Mouse (Mus musculus): ENCODE measurements around the gene Nthl1. TPM values are rescaled to one million over a fixed set of nuclear protein-coding genes. Genes with fewer than 3 reads are reported as not detected.

Gene Nthl1
- total RNA-seq, 1 experiment = 39.4 TPM

DNA sequence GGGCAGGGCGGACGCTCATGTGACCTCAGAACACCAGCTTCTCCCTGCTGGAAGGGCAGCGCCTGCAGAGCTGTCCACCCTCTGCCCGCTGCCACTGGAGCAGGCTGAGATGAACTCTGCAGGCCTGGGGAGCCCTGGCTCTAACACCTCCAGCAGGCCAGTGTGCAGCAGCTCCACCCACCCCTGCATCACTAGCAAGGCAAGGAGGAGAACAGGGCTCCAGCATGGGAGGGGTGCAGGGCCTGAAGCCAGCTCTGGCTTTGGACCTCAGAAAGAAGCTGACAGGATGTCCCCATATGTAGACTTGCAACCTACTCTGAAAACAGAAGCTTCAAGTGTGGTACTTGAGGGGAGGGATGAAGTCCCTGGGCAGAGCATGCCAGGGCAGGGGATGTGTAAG lies 32.0 kb upstream of the Nthl1 start:
- in situ Hi-C loops (cut with MboI; ENCODE audit: low sequenced_read_pairs in 2 of 2, unreplicated experiment in 2 of 2) = no loop called here
- Histone ChIP-seq H3K9me3 (ENCODE audit: control insufficient read depth, insufficient read depth, low read depth, low read length) (no peaks in the 10 kb centered on the region), H3K4me1 (ENCODE audit: control insufficient read depth in 2 of 2, insufficient read depth in 2 of 2, low read length in 2 of 2, poor library complexity in 1 of 2) (peaks cover 0 to 2% of the 10 kb centered on the region in 2 experiments; a peak in 2 of 4 replicates), H3K27ac (ENCODE audit: insufficient read depth, low read depth, low read length, poor library complexity, severe bottlenecking) (no peak overlapping the region), H3K9ac (ENCODE audit: insufficient read depth, low read depth, low read length, poor library complexity, severe bottlenecking) (no peak overlapping the region), H3K36me3 (ENCODE audit: control insufficient read depth, insufficient read depth, low read length, poor library complexity, severe bottlenecking) (peaks cover 78% of the 10 kb centered on the region), H3K4me3 (ENCODE audit: insufficient read depth in 1 of 2, low read depth in 1 of 2, low read length in 2 of 2, poor library complexity in 1 of 2, severe bottlenecking in 1 of 2) (no peak overlapping the region)
- no peak for DNase-seq (ENCODE audit: low read depth, low spot score)
- TF ChIP-seq HCFC1 (IDR thresholded peaks at IDR 0.05; ENCODE audit: borderline replicate concordance, insufficient read depth, low read length) (no peak), MAFK (IDR thresholded peaks at IDR 0.05; ENCODE audit: insufficient read depth, low read depth, low read length) (no peak), ZC3H11A (IDR thresholded peaks at IDR 0.05; ENCODE audit: borderline replicate concordance, low read depth, low read length) (no peak), CHD2 (IDR thresholded peaks at IDR 0.05; ENCODE audit: low read depth, low read length) (no peak), ZNF384 (IDR thresholded peaks at IDR 0.05; ENCODE audit: low read depth, low read length) (no peak)

DNA sequence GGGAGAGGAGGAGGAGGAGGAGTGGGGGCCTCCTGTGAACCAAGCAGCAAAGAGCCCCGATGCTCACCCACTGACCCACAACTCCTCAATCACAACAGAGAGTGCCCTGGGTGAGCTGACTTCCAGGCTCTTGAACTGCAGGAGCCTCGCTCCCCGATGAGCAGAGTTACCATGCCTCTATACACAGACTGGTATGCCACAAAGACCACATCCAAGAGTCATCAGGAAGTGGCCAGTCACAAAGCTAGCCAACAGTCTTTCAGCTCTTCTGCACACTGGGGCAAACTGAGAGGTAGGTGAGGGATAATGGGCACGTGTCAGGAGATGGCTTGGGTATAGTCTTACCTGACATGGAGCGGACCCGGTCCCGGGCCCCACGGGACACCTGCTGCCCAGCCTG lies 28.5 kb upstream of the Nthl1 start:
- H3K4me3 ChIP-seq (ENCODE audit: insufficient read depth in 1 of 2, low read depth in 1 of 2, low read length in 2 of 2, poor library complexity in 1 of 2, severe bottlenecking in 1 of 2) = no peak overlapping the region
- H3K4me1 ChIP-seq (ENCODE audit: control insufficient read depth in 2 of 2, insufficient read depth in 2 of 2, low read length in 2 of 2, poor library complexity in 1 of 2) = peaks cover 0 to 6% of the 10 kb centered on the region in 2 experiments; a peak in 2 of 4 replicates
- no peak overlapping the region for H3K9ac ChIP-seq (ENCODE audit: insufficient read depth, low read depth, low read length, poor library complexity, severe bottlenecking)
- H3K27ac ChIP-seq (ENCODE audit: insufficient read depth, low read depth, low read length, poor library complexity, severe bottlenecking) = no peak overlapping the region
- TF ChIP-seq ZNF384 (IDR thresholded peaks at IDR 0.05; ENCODE audit: low read depth, low read length) = no peak
- no peak for TF ChIP-seq ZC3H11A (IDR thresholded peaks at IDR 0.05; ENCODE audit: borderline replicate concordance, low read depth, low read length)
- no peak for TF ChIP-seq MAFK (IDR thresholded peaks at IDR 0.05; ENCODE audit: insufficient read depth, low read depth, low read length)
- no peak for TF ChIP-seq CHD2 (IDR thresholded peaks at IDR 0.05; ENCODE audit: low read depth, low read length)
- TF ChIP-seq HCFC1 (IDR thresholded peaks at IDR 0.05; ENCODE audit: borderline replicate concordance, insufficient read depth, low read length) = no peak
- H3K36me3 ChIP-seq (ENCODE audit: control insufficient read depth, insufficient read depth, low read length, poor library complexity, severe bottlenecking) = peaks cover 74% of the 10 kb centered on the region
- H3K9me3 ChIP-seq (ENCODE audit: control insufficient read depth, insufficient read depth, low read depth, low read length) = no peaks in the 10 kb centered on the region
- DNase-seq (ENCODE audit: low read depth, low spot score) = no peak
- in situ Hi-C loops (cut with MboI; ENCODE audit: low sequenced_read_pairs in 2 of 2, unreplicated experiment in 2 of 2) = no loop called here

DNA sequence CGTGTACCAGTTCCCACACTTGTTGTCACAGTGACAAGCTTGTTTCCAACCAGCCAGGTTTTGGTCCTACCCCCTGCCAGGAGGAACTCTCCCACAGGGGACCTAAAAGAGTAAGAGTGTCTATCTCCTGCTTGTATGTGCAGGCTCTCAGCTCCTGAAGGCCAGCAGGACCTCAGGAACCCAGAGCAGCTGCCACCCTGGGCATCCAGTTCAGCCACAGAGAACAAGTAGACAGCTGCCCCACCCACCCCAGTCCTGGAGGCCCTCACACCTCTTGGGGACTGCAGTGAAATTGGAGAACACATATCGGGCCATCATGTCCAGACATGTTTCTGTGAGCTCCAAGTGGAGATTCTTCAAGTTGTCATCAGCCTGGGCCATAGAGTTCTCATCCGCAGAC lies 27.9 kb upstream of the Nthl1 start:
- no peak overlapping the region for H3K9ac ChIP-seq (ENCODE audit: insufficient read depth, low read depth, low read length, poor library complexity, severe bottlenecking)
- DNase-seq (ENCODE audit: low read depth, low spot score) = no peak
- H3K36me3 ChIP-seq (ENCODE audit: control insufficient read depth, insufficient read depth, low read length, poor library complexity, severe bottlenecking) = peaks cover 68% of the 10 kb centered on the region
- peak overlapping the region; percentile 38; the same call in 1 of the 2 replicates for H3K27ac ChIP-seq (ENCODE audit: insufficient read depth, low read depth, low read length, poor library complexity, severe bottlenecking)
- peaks cover 0 to 6% of the 10 kb centered on the region in 2 experiments; a peak in 2 of 4 replicates for H3K4me1 ChIP-seq (ENCODE audit: control insufficient read depth in 2 of 2, insufficient read depth in 2 of 2, low read length in 2 of 2, poor library complexity in 1 of 2)
- in situ Hi-C loops (cut with MboI; ENCODE audit: low sequenced_read_pairs in 2 of 2, unreplicated experiment in 2 of 2) = no loop called here
- no peaks in the 10 kb centered on the region for H3K9me3 ChIP-seq (ENCODE audit: control insufficient read depth, insufficient read depth, low read depth, low read length)
- no peak for TF ChIP-seq HCFC1 (IDR thresholded peaks at IDR 0.05; ENCODE audit: borderline replicate concordance, insufficient read depth, low read length)
- H3K4me3 ChIP-seq (ENCODE audit: insufficient read depth in 1 of 2, low read depth in 1 of 2, low read length in 2 of 2, poor library complexity in 1 of 2, severe bottlenecking in 1 of 2) = no peak overlapping the region

DNA sequence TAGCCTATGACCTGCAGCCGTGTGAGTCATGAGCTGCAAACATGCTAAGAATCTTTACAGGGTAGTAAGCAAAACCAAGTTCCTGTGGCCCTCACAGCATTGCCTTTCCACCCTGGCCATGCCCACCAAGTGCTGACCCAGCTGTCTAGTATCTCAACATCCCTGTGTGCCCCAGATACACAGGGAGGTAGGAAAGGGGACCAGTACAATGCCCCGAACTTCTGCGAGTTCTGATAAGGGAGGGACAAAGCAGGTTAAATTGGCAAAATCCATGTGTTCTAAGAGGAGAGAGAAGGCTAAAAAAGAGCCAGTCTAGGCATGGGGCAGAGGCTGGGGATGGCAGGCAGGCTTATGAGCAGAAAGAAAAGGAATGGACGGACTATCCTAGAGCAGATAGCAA lies 24.1 kb upstream of the Nthl1 start:
- Histone ChIP-seq H3K4me1 (ENCODE audit: control insufficient read depth in 2 of 2, insufficient read depth in 2 of 2, low read length in 2 of 2, poor library complexity in 1 of 2) (peaks cover 0 to 6% of the 10 kb centered on the region in 2 experiments; a peak in 2 of 4 replicates), H3K9ac (ENCODE audit: insufficient read depth, low read depth, low read length, poor library complexity, severe bottlenecking) (no peak overlapping the region), H3K36me3 (ENCODE audit: control insufficient read depth, insufficient read depth, low read length, poor library complexity, severe bottlenecking) (peaks cover 48% of the 10 kb centered on the region), H3K9me3 (ENCODE audit: control insufficient read depth, insufficient read depth, low read depth, low read length) (no peaks in the 10 kb centered on the region), H3K4me3 (ENCODE audit: insufficient read depth in 1 of 2, low read depth in 1 of 2, low read length in 2 of 2, poor library complexity in 1 of 2, severe bottlenecking in 1 of 2) (no peak overlapping the region), H3K27ac (ENCODE audit: insufficient read depth, low read depth, low read length, poor library complexity, severe bottlenecking) (no peak overlapping the region)
- DNase-seq (ENCODE audit: low read depth, low spot score) = no peak
- TF ChIP-seq CHD2 (IDR thresholded peaks at IDR 0.05; ENCODE audit: low read depth, low read length) (no peak), ZC3H11A (IDR thresholded peaks at IDR 0.05; ENCODE audit: borderline replicate concordance, low read depth, low read length) (no peak), MAFK (IDR thresholded peaks at IDR 0.05; ENCODE audit: insufficient read depth, low read depth, low read length) (no peak), ZNF384 (IDR thresholded peaks at IDR 0.05; ENCODE audit: low read depth, low read length) (no peak), HCFC1 (IDR thresholded peaks at IDR 0.05; ENCODE audit: borderline replicate concordance, insufficient read depth, low read length) (no peak)
- in situ Hi-C loops (cut with MboI; ENCODE audit: low sequenced_read_pairs in 2 of 2, unreplicated experiment in 2 of 2) = no loop called here

DNA sequence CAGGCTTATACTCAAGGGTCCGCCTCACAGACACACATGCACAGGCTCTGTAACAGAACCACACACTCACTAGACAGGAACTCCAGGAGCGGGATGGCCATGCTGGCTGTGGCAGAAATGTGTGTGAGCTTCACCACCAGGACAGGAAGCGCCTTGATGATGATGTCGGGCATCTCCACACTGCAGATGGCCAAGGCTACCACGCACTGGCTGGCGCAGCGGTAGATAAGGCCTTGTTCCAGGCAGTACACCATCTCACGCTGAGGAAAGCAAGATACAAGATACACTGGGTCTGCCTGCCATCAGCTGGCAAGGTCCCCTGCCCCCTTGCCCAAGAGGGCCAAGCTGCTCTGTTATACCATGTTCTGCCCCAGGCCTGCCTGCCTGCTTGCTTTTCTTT lies 23.6 kb upstream of the Nthl1 start:
- in situ Hi-C loops (cut with MboI; ENCODE audit: low sequenced_read_pairs in 2 of 2, unreplicated experiment in 2 of 2) = no loop called here

More for the DNA sequence above, 23.6 kb upstream of the Nthl1 start:
- Histone ChIP-seq H3K9ac (ENCODE audit: insufficient read depth, low read depth, low read length, poor library complexity, severe bottlenecking) (no peak overlapping the region), H3K27ac (ENCODE audit: insufficient read depth, low read depth, low read length, poor library complexity, severe bottlenecking) (no peak overlapping the region), H3K36me3 (ENCODE audit: control insufficient read depth, insufficient read depth, low read length, poor library complexity, severe bottlenecking) (peaks cover 51% of the 10 kb centered on the region), H3K9me3 (ENCODE audit: control insufficient read depth, insufficient read depth, low read depth, low read length) (no peaks in the 10 kb centered on the region), H3K4me1 (ENCODE audit: control insufficient read depth in 2 of 2, insufficient read depth in 2 of 2, low read length in 2 of 2, poor library complexity in 1 of 2) (peaks cover 0 to 6% of the 10 kb centered on the region in 2 experiments; a peak in 2 of 4 replicates), H3K4me3 (ENCODE audit: insufficient read depth in 1 of 2, low read depth in 1 of 2, low read length in 2 of 2, poor library complexity in 1 of 2, severe bottlenecking in 1 of 2) (no peak overlapping the region)
- no peak for DNase-seq (ENCODE audit: low read depth, low spot score)
- TF ChIP-seq ZNF384 (IDR thresholded peaks at IDR 0.05; ENCODE audit: low read depth, low read length) (no peak), HCFC1 (IDR thresholded peaks at IDR 0.05; ENCODE audit: borderline replicate concordance, insufficient read depth, low read length) (no peak), CHD2 (IDR thresholded peaks at IDR 0.05; ENCODE audit: low read depth, low read length) (no peak), ZC3H11A (IDR thresholded peaks at IDR 0.05; ENCODE audit: borderline replicate concordance, low read depth, low read length) (no peak), MAFK (IDR thresholded peaks at IDR 0.05; ENCODE audit: insufficient read depth, low read depth, low read length) (no peak)

Measured in ES-E14 (cell line).